Mouse (Mus musculus): Measurements from ENCODE around the gene Plxdc1. TPM values are rescaled to one million over a fixed set of nuclear protein-coding genes. Genes with fewer than 3 reads are reported as not detected.

The Plxdc1 gene
- polyA plus RNA-seq, 1 experiment from 2014 or later = not detected

DNA sequence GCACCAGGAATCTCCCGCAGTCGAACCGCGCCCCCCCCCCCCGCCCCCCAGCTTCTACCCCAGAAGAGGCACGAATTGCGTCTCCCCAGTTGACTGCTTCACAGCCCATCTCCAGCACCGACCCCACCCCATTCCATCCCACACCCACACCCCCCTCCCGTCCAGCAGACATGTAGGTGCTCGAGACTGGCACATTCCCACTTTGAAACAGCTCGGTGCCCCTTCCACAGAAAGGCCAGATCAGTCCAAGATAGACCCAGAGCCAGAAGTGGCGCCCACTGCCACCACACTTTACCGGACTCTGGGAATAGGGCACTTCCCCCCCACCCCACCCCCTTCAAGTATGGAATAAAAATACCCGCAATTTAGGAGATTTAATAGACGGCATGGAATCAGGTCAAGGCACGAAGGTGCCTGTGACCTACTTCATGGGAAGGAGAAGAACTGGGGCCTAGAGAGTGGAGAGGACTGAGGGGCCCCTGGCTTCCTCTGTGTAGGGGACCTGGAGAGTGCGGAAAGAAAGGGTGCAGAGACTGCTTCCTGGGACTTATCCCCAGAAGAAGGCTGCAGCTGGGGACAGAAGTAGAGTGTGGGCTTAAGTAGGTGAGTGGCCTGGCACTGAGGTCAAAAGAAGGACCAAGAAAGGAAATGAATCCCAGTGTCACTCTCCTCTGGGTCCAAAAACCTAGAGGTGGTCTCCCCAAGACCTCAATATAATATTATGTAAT lies 658 bp upstream of the Plxdc1 start:
- Histone ChIP-seq H3K4me1 (ENCODE audit: control insufficient read depth, insufficient read depth, low read length) (peaks cover 13% of the 10 kb centered on the region), H3K27ac (ENCODE audit: low read depth, low read length) (no peak overlapping the region), H3K27me3 (ENCODE audit: control insufficient read depth, insufficient read depth, low read length) (peaks cover 27% of the 10 kb centered on the region), H3K4me2 (peak overlapping the region; percentile 83), H3K36me3 (ENCODE audit: control insufficient read depth, insufficient read depth, low read length) (no peaks in the 10 kb centered on the region), H3K9ac (ENCODE audit: low read length) (no peak overlapping the region), H3K4me3 (ENCODE audit: low read depth, low read length) (peak overlapping the region; percentile 85), H3K9me3 (ENCODE audit: control insufficient read depth, low read length) (no peaks in the 10 kb centered on the region)
- WGBS = 23% methylated on average over 17 of the region's 17 CpGs
- ATAC-seq (ENCODE audit: low FRiP score) (no peak), DNase-seq (ENCODE audit: low spot score, missing footprints) (no peak)

DNA sequence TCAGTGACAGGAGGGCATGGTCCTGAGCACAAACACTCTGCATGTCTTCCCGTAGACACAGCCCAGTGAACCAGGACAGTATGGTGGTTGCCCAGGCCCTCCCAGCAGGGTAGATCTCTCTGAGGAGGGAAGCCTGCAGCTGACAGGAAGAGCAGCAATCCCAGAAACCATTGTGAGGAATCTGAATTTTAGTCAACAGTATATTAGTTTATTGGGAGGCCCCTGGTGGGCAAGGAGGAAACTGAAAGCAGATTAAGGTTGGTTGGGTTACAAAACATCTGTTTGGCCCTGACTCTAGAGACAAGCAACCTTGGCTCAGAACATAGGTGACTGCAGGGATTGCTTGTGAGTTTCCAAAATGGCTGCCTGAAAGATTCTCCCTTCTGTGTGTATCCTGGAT lies 2.3 kb downstream of the Plxdc1 start:
- H3K27me3 ChIP-seq (ENCODE audit: control insufficient read depth, insufficient read depth, low read length) = peaks cover 27% of the 10 kb centered on the region
- 71% methylated on average over 1 of the region's 1 CpGs for WGBS
- no peak for ATAC-seq (ENCODE audit: low FRiP score)

DNA sequence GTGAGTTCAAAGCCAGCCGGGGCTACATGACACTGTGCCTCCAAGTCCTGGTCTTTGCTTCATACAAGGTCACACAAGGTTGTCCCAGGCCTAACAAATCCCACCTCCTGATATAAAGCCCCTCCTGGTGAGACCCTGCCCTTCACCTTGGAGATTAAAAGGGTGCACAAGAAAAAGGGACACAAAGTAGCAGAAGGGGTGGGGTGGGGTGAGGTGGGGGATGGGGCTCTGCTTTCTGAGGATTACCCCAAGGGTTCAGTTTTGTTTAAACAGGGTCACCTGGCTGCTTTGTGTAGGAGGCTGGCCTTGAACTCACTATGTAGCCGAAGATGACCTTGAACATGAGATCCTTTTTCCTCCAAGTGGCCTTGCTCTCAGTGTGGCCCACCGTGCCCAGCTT lies 2.7 kb downstream of the Plxdc1 start:
- no peak overlapping the region for H3K4me2 ChIP-seq
- ATAC-seq (ENCODE audit: low FRiP score) = no peak
- H3K4me1 ChIP-seq (ENCODE audit: control insufficient read depth, insufficient read depth, low read length) = peaks cover 7% of the 10 kb centered on the region; the same call in 1 of the 2 replicates
- no peak for DNase-seq (ENCODE audit: low spot score, missing footprints)
- no peaks in the 10 kb centered on the region for H3K9me3 ChIP-seq (ENCODE audit: control insufficient read depth, low read length)
- H3K9ac ChIP-seq (ENCODE audit: low read length) = no peak overlapping the region
- H3K27ac ChIP-seq (ENCODE audit: low read depth, low read length) = no peak overlapping the region
- WGBS = 88% methylated on average over 3 of the region's 3 CpGs
- H3K4me3 ChIP-seq (ENCODE audit: low read depth, low read length) = no peak overlapping the region
- no peaks in the 10 kb centered on the region for H3K36me3 ChIP-seq (ENCODE audit: control insufficient read depth, insufficient read depth, low read length)
- peaks cover 27% of the 10 kb centered on the region for H3K27me3 ChIP-seq (ENCODE audit: control insufficient read depth, insufficient read depth, low read length)

More for the DNA sequence above, 2.3 kb downstream of the Plxdc1 start:
- Histone ChIP-seq H3K4me1 (ENCODE audit: control insufficient read depth, insufficient read depth, low read length) (peaks cover 7% of the 10 kb centered on the region), H3K9ac (ENCODE audit: low read length) (no peak overlapping the region), H3K36me3 (ENCODE audit: control insufficient read depth, insufficient read depth, low read length) (no peaks in the 10 kb centered on the region), H3K4me2 (no peak overlapping the region), H3K9me3 (ENCODE audit: control insufficient read depth, low read length) (no peaks in the 10 kb centered on the region), H3K27ac (ENCODE audit: low read depth, low read length) (no peak overlapping the region), H3K4me3 (ENCODE audit: low read depth, low read length) (no peak overlapping the region)
- no peak for DNase-seq (ENCODE audit: low spot score, missing footprints)

DNA sequence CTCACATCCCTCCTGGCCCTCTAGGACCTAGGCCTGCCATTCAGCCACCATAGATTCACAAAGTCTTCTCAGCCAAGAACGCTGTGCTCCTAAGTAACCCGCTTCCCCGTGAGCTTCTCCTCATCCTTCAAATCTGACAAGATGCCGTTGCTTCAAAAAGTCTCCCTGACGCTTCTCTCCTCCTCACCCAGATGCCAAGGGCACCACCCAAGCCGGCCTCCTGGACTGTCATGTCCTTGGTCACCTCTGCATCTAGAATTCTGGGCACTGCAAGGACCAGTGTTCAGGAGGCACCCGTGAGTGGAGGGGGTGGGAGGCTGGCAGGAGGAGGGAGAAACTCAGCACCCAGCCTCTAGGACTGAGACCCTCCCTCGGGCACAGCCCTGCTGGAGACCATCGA lies 3.5 kb downstream of the Plxdc1 start:
- Histone ChIP-seq H3K9me3 (ENCODE audit: control insufficient read depth, low read length) (no peaks in the 10 kb centered on the region), H3K36me3 (ENCODE audit: control insufficient read depth, insufficient read depth, low read length) (no peaks in the 10 kb centered on the region), H3K27me3 (ENCODE audit: control insufficient read depth, insufficient read depth, low read length) (peaks cover 27% of the 10 kb centered on the region), H3K4me2 (no peak overlapping the region), H3K27ac (ENCODE audit: low read depth, low read length) (no peak overlapping the region), H3K4me1 (ENCODE audit: control insufficient read depth, insufficient read depth, low read length) (peaks cover 7% of the 10 kb centered on the region; the same call in 1 of the 2 replicates), H3K9ac (ENCODE audit: low read length) (no peak overlapping the region), H3K4me3 (ENCODE audit: low read depth, low read length) (no peak overlapping the region)
- DNase-seq (ENCODE audit: low spot score, missing footprints) (no peak), ATAC-seq (ENCODE audit: low FRiP score) (no peak)
- 89% methylated on average over 9 of the region's 9 CpGs for WGBS

DNA sequence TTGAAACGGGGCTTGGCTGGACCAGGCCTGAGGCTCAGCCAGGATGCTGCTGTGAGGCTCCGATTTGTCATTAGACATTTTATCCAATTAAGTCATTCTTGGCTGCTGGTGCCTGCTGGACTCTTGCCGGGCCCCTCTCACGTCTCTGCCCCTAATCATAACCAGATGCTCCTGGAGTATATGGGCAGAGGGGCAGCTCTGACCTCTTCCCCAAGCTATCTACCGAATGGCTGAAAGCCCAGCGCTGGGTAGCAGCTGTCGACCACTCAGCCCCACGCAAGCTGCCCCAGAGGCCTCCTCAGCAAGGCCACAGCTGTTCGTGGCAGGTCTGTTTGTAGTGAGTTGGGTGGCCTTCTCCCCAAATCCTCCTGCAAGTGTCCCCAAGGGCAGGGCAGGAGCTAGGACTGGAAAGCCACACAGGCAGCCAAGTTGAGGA lies 5.7 kb downstream of the Plxdc1 start:
- Histone ChIP-seq H3K27me3 (ENCODE audit: control insufficient read depth, insufficient read depth, low read length) (peaks cover 9% of the 10 kb centered on the region), H3K4me2 (no peak overlapping the region), H3K9ac (ENCODE audit: low read length) (no peak overlapping the region), H3K36me3 (ENCODE audit: control insufficient read depth, insufficient read depth, low read length) (no peaks in the 10 kb centered on the region), H3K4me3 (ENCODE audit: low read depth, low read length) (no peak overlapping the region), H3K9me3 (ENCODE audit: control insufficient read depth, low read length) (no peaks in the 10 kb centered on the region), H3K27ac (ENCODE audit: low read depth, low read length) (no peak overlapping the region), H3K4me1 (ENCODE audit: control insufficient read depth, insufficient read depth, low read length) (no peaks in the 10 kb centered on the region; the same call in 1 of the 2 replicates)
- DNase-seq (ENCODE audit: low spot score, missing footprints) (no peak), ATAC-seq (ENCODE audit: low FRiP score) (no peak)
- 74% methylated on average over 9 of the region's 9 CpGs for WGBS

DNA sequence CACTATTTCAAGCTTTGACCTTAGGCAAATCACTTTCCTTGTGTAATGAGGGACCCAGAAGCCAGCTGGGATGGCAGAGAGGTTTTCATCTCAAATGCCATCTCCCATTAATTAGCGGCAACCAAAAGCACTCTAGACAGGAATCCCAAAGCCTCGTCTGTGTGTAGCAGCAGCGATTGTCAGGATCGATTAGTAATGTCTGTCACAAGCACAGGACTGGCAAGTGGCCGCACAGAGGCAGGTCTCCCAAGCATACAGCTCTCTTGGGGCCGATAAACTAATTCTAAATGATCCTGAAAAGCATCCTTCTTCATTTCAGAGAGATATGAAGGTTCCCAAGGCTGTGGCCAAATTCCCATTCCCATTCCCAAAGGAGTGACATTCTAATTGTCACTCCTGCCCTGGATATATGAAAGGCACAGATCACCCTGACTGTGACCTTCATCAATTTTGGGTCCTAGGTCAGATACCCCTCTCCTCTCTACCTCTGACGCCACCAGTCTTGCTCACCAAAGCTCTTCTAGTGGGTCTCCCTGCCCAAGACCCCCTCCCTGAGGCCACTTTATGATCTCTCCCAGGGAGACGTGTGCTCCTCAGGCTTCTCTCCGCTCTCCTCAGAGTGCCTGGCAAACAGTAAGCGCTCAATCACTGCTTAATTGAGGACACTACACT lies 6.3 kb downstream of the Plxdc1 start:
- Histone ChIP-seq H3K4me1 (ENCODE audit: control insufficient read depth, insufficient read depth, low read length) (no peaks in the 10 kb centered on the region; the same call in 1 of the 2 replicates), H3K9me3 (ENCODE audit: control insufficient read depth, low read length) (no peaks in the 10 kb centered on the region), H3K4me3 (ENCODE audit: low read depth, low read length) (no peak overlapping the region), H3K4me2 (no peak overlapping the region), H3K27ac (ENCODE audit: low read depth, low read length) (no peak overlapping the region), H3K9ac (ENCODE audit: low read length) (no peak overlapping the region), H3K27me3 (ENCODE audit: control insufficient read depth, insufficient read depth, low read length) (peaks cover 3% of the 10 kb centered on the region; the same call in 1 of the 2 replicates), H3K36me3 (ENCODE audit: control insufficient read depth, insufficient read depth, low read length) (no peaks in the 10 kb centered on the region)
- DNase-seq (ENCODE audit: low spot score, missing footprints) = no peak
- no peak for ATAC-seq (ENCODE audit: low FRiP score)
- 75% methylated on average over 10 of the region's 10 CpGs for WGBS

DNA sequence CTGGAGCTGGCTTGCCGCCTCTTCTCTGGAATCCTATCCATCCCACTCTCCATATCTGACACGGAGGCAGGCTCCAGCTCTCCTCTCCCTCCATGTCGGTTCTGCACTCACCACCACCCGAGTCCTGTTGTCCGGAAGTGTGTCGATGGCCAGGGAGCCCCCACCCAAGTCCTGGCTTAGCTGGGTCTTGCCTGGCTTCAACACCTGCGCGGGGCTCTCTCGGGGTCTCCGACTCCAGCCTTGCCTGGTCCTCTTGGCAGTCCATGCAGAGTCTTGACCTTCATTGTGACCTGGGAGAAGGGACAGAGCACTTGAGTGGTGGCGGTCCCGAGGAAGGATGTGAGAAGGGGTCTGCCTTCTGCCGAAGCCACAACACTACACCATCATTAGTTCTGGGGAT lies 7.9 kb downstream of the Plxdc1 start:
- no peak for DNase-seq (ENCODE audit: low spot score, missing footprints)
- no peak overlapping the region for H3K4me3 ChIP-seq (ENCODE audit: low read depth, low read length)
- H3K4me2 ChIP-seq = no peak overlapping the region
- no peak overlapping the region for H3K27ac ChIP-seq (ENCODE audit: low read depth, low read length)
- 90% methylated on average over 13 of the region's 13 CpGs for WGBS
- no peak for ATAC-seq (ENCODE audit: low FRiP score)
- H3K9ac ChIP-seq (ENCODE audit: low read length) = no peak overlapping the region
- H3K27me3 ChIP-seq (ENCODE audit: control insufficient read depth, insufficient read depth, low read length) = no peaks in the 10 kb centered on the region
- H3K9me3 ChIP-seq (ENCODE audit: control insufficient read depth, low read length) = no peaks in the 10 kb centered on the region
- H3K4me1 ChIP-seq (ENCODE audit: control insufficient read depth, insufficient read depth, low read length) = no peaks in the 10 kb centered on the region; the same call in 1 of the 2 replicates
- H3K36me3 ChIP-seq (ENCODE audit: control insufficient read depth, insufficient read depth, low read length) = no peaks in the 10 kb centered on the region

DNA sequence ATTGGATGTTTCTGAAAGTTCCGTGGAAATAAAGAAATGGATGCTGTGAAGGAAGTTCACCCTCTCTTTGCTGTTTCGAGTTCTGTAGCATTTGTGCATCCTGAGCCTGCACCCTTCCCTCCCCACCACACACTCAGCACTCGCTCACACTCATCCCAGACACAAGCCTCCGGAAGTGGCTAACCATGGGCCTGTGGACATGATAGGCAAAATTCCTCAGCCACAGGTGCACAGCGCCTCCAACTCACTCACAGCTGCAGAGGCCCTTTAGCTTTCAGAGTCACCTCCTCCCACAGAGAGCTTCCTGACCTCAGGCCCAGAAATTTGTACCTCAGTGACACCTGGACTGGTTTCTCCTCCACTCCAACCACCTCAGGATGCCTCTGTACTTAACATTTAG lies 8.4 kb downstream of the Plxdc1 start:
- H3K4me1 ChIP-seq (ENCODE audit: control insufficient read depth, insufficient read depth, low read length) = no peaks in the 10 kb centered on the region; the same call in 1 of the 2 replicates
- no peak for DNase-seq (ENCODE audit: low spot score, missing footprints)
- no peak overlapping the region for H3K9ac ChIP-seq (ENCODE audit: low read length)
- no peak overlapping the region for H3K4me2 ChIP-seq
- no peaks in the 10 kb centered on the region for H3K9me3 ChIP-seq (ENCODE audit: control insufficient read depth, low read length)
- WGBS = 82% methylated on average over 5 of the region's 5 CpGs
- no peak overlapping the region for H3K4me3 ChIP-seq (ENCODE audit: low read depth, low read length)
- H3K36me3 ChIP-seq (ENCODE audit: control insufficient read depth, insufficient read depth, low read length) = no peaks in the 10 kb centered on the region
- no peak overlapping the region for H3K27ac ChIP-seq (ENCODE audit: low read depth, low read length)
- ATAC-seq (ENCODE audit: low FRiP score) = no peak
- H3K27me3 ChIP-seq (ENCODE audit: control insufficient read depth, insufficient read depth, low read length) = no peaks in the 10 kb centered on the region

DNA sequence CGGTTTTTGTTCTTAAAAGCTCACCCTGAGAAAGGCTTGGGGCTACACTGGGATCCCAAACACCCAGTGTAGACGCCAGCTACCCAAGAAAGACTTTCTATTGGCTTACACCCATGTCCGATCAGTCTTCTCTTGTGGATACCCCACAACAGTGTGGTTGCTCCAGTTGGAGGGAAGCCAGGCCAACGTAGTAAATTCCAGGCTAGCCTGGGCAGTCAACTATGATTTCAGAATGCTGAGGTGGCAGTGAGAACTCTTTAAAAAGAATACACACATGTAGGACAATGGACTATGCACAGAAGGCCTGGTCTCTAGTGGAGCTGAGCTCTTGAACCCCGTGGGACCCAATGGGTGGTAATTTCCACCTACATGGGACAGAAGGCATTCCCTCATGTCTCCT lies 11.5 kb downstream of the Plxdc1 start:
- Histone ChIP-seq H3K27me3 (ENCODE audit: control insufficient read depth, insufficient read depth, low read length) (no peaks in the 10 kb centered on the region), H3K4me3 (ENCODE audit: low read depth, low read length) (no peak overlapping the region), H3K4me1 (ENCODE audit: control insufficient read depth, insufficient read depth, low read length) (no peaks in the 10 kb centered on the region), H3K27ac (ENCODE audit: low read depth, low read length) (no peak overlapping the region), H3K9me3 (ENCODE audit: control insufficient read depth, low read length) (no peaks in the 10 kb centered on the region), H3K4me2 (no peak overlapping the region), H3K9ac (ENCODE audit: low read length) (no peak overlapping the region), H3K36me3 (ENCODE audit: control insufficient read depth, insufficient read depth, low read length) (no peaks in the 10 kb centered on the region)
- no peak for ATAC-seq (ENCODE audit: low FRiP score)
- 88% methylated on average over 5 of the region's 5 CpGs for WGBS
- no peak for DNase-seq (ENCODE audit: low spot score, missing footprints)

All from midbrain, embryonic 11.5 days (tissue).